Mouse (Mus musculus): ENCODE measurements around the gene Btn2a2. TPM values are rescaled to one million over a fixed set of nuclear protein-coding genes. Genes with fewer than 3 reads are reported as not detected.
A peak's percentile ranks its signal among the peaks of the same experiment; 100 is the strongest.
"Not testable (repeated sequence)": the region's sequence is repeated elsewhere in the genome, so short reads cannot be mapped to it uniquely, and the experiment has no call there.

Gene Btn2a2
- not detected for total RNA-seq (2021)
- long read RNA-seq, experiment 1 = 0 reads
- long read RNA-seq, experiment 2 = 0 reads

- DNase-seq (ENCODE audit: low spot score in 2 of 2) = peak in 1 of 2 experiments; percentile 18
These were observed at the start of gene Btn2a2 for GRCm38 (mm10) chr13:23488400-23489322. TSS of gene Btn2a2 (minus strand) at chr13:23488857.

- DNase-seq (ENCODE audit: low spot score in 2 of 2) = no peak
These were observed 49.6 kb upstream of the Btn2a2 start for GRCm38 (mm10) chr13:23538249-23538648.

DNA sequence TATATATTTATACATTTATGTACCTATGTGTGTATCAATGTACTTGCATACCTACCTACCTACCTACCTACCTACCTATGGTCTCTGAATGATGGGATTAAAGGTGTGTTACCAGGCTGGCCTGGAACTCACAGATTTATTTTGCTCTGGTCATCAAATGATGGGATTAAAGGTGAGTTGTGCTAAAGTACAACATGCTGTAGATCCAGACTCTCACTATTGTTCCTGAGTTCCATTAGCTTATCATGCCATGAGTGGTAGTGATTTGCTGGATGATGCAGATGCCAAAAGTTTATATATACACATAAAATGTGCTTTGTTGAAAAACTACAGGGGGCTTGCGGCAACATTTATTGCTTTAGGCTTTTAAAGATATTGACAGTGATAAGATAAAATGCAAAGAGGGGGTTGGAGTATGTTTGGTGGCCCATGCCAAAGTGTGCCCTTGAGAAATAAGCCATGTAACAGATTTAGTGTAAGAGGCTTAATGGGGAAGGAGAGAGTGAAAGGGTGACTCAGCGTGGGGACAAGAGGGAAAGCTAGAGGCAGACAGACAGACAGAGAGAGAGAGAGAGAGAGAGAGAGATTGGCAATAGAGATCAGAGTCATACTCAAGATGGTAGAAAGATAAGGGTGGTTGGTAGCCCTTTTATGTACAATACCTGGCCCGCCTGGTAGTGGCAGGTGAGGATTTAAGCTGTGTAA, 48.5 kb upstream of the Btn2a2 start:
- no peak for DNase-seq (ENCODE audit: low spot score in 2 of 2)

GRCm38 (mm10) chr13:23536076-23536822, 47.6 kb upstream of the Btn2a2 start:
- no peak for DNase-seq (ENCODE audit: low spot score in 2 of 2)

DNA sequence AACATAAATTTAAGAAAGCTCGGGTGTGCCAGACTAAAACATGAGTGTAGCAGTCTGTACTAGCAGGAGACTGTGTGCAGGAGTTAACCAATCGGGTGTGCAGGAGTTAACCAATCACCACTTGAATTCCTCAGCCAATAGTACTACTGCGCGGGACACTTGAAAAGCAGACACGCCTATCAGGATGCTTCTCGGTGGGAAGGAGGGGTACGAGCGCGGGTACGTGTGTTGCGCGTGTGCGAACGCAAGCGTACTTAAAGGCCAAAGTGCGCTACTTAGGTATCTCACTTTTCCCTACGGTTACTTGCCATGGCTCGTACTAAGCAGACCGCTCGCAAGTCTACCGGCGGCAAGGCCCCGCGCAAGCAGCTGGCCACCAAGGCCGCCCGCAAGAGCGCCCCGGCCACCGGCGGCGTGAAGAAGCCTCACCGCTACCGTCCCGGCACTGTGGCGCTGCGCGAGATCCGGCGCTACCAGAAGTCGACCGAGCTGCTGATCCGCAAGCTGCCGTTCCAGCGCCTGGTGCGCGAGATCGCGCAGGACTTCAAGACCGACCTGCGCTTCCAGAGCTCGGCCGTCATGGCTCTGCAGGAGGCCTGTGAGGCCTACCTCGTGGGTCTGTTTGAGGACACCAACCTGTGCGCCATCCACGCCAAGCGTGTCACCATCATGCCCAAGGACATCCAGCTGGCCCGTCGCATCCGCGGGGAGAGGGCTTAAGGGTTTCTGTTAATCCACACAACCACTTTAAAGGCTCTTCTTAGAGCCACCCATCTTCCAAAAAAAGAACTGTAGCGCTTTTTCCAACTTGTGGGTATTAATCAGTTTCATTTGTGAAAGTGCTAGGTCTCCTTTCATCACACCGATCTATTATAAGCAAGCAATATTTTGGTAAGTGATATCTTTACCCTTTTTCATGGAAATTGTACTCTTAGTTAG, 46.7 kb upstream of the Btn2a2 start, which contains the start of gene Hist1h3g:
TSS of gene Hist1h3g (plus strand) at position 286 of the 939 bp plus-strand sequence.
- peak; percentile 70 to 72 for DNase-seq (ENCODE audit: low spot score in 2 of 2)

GRCm38 (mm10) chr13:23534368-23535131, 45.9 kb upstream of the Btn2a2 start:
- no peak for DNase-seq (ENCODE audit: low spot score in 2 of 2)

DNA sequence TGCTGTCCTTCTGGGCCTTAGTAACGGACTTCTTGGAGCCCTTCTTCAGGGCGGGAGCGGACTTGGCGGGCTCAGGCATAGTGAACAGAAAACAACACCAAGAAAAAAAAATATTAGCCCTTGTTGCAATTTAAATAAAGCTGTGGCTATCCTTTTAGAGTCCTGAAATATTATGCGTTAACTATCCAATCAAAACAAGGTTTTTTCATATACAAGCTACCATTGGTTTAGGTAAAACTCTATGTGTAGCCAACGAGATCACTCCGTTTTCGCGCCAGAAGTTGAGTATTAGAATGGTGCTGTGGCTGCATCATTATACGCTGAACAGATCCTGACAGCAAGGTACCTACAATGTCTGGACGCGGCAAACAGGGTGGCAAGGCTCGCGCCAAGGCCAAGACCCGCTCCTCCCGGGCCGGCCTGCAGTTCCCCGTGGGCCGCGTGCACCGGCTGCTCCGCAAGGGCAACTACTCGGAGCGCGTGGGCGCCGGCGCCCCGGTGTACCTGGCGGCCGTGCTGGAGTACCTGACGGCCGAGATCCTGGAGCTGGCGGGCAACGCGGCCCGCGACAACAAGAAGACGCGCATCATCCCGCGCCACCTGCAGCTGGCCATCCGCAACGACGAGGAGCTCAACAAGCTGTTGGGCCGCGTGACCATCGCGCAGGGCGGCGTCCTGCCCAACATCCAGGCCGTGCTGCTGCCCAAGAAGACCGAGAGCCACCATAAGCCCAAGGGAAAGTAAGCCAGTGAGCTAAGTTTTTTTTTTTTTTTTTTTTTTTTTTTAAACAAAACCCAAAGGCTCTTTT, 45.1 kb upstream of the Btn2a2 start, which contains the start of gene Hist1h2af:
TSS of gene Hist1h2af (plus strand) at position 347 of the 808 bp plus-strand sequence.
- not testable (repeated sequence) for DNase-seq (ENCODE audit: low spot score in 2 of 2)

GRCm38 (mm10) chr13:23532262-23533075, 43.8 kb upstream of the Btn2a2 start:
- no peak for DNase-seq (ENCODE audit: low spot score in 2 of 2)

DNA sequence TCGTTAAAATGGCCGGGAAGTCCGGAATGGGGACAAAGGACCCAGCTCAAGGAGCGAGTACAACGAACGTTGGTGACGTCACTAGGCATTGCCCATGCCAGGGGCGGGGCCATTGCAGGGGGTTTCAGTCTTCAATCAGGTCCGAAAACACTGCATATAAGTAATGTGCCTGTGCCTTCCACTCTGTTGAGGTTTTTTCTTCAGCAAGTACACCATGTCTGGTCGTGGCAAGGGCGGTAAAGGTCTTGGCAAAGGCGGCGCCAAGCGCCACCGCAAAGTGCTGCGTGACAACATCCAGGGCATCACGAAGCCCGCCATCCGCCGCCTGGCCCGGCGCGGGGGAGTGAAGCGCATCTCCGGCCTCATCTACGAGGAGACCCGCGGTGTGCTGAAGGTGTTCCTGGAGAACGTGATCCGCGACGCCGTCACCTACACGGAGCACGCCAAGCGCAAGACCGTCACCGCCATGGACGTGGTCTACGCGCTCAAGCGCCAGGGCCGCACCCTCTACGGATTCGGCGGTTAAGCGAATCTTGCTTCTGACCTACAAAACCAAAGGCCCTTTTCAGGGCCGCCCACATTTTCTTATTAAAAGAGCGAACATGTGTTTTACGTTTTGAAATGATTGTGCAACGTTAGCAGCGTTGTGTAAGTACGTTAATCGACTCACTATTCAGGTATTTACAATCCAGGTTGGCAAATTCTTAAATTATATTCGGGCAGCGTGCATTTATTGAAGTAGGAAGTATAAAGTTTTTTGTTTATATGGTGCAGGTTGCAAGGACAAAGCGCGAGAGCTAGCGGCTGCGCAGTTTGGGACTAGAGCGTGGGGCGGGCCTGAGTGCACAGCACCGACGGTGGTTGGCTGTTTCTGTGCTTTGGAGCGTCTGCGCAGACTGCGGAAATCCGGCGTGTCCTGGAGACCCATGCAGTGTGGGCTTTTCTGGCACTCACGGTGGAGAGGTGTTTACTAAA, 42.5 kb upstream of the Btn2a2 start, which contains the start of gene Hist1h4h:
TSS of gene Hist1h4h (plus strand) at position 150 of the 975 bp plus-strand sequence.
- peak; percentile 87 to 94 for DNase-seq (ENCODE audit: low spot score in 2 of 2)

GRCm38 (mm10) chr13:23530181-23530900, 41.7 kb upstream of the Btn2a2 start:
- peak; percentile 51 to 71 for DNase-seq (ENCODE audit: low spot score in 2 of 2)

DNA sequence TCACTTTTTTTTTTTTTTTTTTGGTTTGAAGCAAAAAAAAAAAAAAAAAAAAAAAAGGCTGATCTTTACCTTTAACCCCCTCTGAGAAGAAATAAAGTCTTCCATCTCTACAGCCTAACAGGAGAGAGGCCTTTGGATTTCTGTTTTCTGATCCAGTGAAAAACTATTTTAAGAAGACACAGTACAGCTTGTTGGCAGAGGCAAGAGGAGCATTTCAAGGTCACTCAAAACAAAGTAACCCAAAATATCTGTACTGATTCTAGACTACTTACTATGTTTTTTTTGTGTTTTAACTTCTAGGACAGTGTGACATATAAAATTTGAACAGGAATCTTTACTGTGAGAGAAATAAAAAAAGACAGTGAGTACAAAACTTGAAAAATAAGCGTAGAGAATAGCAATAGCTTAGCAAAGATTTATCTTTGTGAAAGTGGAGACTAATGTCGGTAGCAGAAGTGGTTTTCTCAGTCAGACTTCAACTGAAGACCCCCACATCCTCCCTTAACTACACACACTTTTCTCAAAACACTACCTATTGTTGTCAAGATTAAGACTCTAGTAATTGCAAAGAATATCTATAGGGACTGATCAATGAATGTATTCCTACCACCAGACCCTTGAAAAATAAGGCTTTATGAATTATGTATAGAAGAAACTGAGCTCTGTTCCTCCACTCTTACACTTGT, 41.0 kb upstream of the Btn2a2 start:
- no peak for DNase-seq (ENCODE audit: low spot score in 2 of 2)

DNA sequence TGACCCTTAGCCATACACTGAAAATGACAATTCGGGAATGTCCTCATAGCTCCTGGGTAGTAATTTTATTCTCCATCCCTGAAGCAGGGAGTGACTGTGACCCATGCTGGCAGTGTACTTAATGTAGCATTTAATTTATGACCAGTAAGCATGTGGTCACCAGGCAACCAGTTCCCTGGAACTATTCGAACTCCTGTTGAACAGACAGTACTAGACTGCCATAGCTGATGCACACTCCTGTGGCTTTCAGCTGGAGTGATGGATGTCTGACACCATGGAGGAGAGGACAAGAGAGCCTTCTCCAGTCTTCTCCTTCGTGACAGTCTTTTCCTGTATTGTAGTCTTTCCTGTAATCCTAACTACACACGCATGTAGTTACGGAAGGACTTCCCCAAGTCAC, 40.3 kb upstream of the Btn2a2 start:
- DNase-seq (ENCODE audit: low spot score in 2 of 2) = no peak

- peak; percentile 90 to 97 for DNase-seq (ENCODE audit: low spot score in 2 of 2)
These were observed 37.7 kb upstream of the Btn2a2 start for GRCm38 (mm10) chr13:23526312-23526711.

DNA sequence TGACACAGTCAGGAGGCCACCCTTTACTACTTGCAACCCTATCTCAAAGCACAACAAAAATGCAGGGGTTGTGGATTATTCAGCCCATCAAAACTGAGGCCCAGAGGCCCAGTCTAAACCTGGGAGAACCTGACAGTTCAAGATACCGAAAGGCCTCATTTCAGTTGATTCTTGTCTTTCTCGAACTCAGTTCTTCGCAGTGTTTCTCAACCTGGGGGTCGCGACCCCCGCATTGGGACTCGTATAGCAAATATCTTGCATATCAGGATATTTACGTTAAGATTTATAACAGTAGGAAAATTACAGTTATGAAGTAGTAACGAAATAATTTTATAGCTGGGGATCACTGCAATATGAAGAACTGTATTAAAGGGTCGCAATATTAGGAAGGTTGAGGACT, 37.2 kb upstream of the Btn2a2 start:
- DNase-seq (ENCODE audit: low spot score in 2 of 2) = no peak

- DNase-seq (ENCODE audit: low spot score in 2 of 2) = peak; percentile 81 to 83
These were observed 36.0 kb upstream of the Btn2a2 start for GRCm38 (mm10) chr13:23524654-23525053.
